Mouse (Mus musculus) 416B (cell line): Measurements from ENCODE around the gene Hnf4a.

Experiments
- DNase-seq: peaks from one replicate; pipeline ENCODE4 v3.0.0; 2011; ENCODE audit warnings: low read depth

Hnf4a gene

DNA sequence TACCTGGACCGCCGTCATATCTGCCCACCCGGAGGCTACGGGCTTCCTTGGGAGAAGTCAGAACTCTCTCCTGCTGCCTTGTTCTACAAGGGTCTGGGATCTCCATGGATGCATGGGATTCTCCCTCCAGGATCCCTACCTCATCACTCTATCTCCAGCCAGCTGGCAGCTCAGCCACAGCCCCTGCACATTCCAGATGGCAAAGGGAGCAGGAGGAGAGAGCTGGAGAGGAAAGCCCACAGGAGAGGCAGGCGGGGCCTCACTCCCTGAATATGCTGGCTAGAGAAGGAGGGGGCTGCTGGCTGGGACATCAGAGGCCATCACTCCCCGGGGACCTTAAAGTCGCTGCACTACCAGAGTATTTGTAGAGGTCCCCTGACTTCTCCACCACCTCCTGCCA, 15.3 kb upstream of the Hnf4a start:
- DNase-seq = no peak

- DNase-seq = no peak
Measured at GRCm38 (mm10) chr2:163492018-163492417, 14.6 kb upstream of the Hnf4a start, which contains the start of gene R3hdml. Gene R3hdml (plus strand): TSS chr2:163492318.

DNA sequence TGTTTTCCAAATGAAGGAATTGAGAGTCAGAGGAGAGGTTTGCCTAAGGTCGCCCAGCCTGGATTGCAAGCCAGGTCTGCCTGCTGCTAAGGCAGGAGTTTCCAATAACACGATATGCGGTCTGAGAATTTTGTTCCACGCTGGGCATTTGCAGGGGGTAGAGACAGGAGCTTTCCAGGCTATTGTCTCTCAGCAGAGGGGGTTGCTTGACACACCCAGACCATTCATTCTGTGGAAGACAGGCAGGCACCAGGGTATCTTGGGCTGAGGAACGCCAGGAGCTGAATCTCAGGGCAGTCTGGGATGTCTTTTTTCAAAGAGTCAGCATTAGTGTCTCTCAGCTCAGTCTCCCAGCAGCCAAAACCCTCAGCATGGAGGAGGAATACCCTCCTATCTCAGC, 13.6 kb upstream of the Hnf4a start:
- DNase-seq = no peak

- DNase-seq = no peak
Measured at GRCm38 (mm10) chr2:163493976-163494375, 12.6 kb upstream of the Hnf4a start.

- no peak for DNase-seq
Measured at GRCm38 (mm10) chr2:163494456-163494855, 12.2 kb upstream of the Hnf4a start.

- DNase-seq = no peak
Measured at GRCm38 (mm10) chr2:163502219-163502618, 4.4 kb upstream of the Hnf4a start.

DNA sequence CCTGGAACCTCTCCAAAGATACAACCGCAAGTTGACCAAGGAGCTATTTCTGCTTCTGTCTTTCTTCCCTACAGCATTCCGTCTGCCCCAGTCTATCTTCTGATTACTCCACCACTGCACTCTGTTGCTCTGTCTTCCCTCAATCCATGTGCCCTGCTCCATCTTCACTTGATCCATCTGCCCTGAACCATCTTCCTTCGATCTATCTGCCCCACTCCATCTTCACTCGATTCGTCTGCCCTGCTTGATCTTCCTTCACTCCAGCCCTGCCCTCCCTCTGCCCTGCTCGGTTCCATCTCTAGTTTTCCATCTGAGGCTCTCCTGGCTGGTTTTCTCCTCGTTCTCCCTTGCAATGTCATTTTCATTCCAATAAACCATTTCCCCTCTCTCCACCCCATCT, 3.4 kb upstream of the Hnf4a start:
- no peak for DNase-seq

DNA sequence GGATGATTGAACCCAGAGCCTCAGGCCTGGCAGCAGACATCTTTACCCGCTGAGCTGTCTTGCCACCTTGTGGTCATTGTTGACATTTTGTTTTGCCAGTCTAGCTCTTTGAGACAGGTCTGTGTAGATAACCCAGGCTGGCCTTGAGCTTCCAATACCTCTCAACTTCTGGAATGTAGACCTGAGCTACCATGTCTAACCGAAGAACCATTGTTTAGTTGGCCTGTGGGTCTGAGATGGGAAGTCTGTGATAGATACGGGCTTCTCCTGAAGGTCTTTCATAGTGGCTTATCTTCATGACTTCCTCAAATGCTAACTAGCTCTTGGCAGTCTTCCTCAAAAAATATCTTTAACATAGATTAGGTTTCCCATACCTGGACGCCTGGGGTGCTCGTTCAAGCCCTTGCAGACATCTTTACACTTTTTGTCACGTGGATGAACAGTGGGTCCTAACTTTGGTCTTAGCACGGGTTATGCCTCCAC, 19.2 kb downstream of the Hnf4a start:
- peak; percentile 31 for DNase-seq

DNA sequence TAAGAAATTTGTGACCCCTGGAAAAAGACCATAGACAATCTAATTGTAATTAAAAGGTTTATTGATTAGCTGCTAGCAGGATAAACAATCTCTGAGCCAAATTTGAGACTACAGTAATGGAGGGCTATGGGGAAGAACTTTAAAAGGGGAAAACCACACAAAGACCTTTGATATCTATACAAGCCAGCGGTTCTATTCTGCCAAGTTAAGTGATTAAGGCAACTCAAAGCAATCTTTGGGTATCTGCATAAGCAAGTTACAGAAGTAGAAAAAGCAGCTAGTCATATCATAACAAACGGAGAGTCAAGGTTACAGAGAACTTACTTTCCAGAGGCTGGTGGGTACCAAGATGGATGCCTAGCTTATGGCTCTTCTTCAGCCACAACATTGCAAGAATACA, 20.9 kb downstream of the Hnf4a start:
- no peak for DNase-seq

DNA sequence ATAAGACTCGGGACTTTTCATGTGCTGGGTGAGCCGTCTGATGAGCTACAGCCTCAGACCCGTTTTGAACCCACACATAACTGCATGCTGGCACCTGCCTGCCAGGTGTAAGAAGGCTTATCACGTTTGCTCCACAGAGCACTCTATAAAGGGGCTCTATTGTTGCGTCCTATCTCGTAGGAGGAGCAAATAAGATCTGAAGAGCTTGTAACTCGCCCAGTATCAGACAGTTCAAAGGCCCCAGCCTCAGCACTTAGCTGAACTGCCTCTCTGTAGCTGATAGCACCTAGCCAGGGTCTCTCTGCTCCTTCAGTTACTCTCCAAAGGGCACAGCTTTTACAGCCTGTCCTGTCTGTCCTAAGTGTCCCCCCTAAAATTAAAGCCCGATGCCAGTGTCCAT, 23.8 kb downstream of the Hnf4a start:
- no peak for DNase-seq

DNA sequence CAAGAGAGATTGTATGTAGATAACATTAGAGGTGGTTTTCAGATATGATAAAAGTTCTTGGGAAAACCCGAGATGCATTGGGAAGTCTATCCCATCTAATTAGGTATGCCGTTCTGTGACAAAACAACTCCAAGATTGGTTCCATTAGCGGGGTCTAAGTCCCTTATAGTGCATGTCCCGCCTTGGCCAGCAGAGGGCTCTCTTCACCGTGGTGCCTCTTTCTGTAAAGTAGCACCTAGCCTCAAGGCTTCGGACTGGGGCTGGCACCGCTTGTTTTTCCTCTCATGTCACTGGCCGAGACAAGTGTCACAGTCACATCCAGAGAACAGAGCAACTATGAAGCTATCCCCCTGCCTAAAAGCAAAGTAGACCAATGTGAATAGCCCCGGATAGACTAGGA, 25.3 kb downstream of the Hnf4a start:
- DNase-seq = peak; percentile 70

GRCm38 (mm10) chr2:163533226-163533625, 26.6 kb downstream of the Hnf4a start:
- no peak for DNase-seq

- DNase-seq = peak; percentile 74
Measured at GRCm38 (mm10) chr2:163534958-163535524, 28.4 kb downstream of the Hnf4a start.

GRCm38 (mm10) chr2:163537443-163537842, 30.8 kb downstream of the Hnf4a start:
- DNase-seq = no peak

GRCm38 (mm10) chr2:163538410-163538809, 31.8 kb downstream of the Hnf4a start:
- no peak for DNase-seq

DNA sequence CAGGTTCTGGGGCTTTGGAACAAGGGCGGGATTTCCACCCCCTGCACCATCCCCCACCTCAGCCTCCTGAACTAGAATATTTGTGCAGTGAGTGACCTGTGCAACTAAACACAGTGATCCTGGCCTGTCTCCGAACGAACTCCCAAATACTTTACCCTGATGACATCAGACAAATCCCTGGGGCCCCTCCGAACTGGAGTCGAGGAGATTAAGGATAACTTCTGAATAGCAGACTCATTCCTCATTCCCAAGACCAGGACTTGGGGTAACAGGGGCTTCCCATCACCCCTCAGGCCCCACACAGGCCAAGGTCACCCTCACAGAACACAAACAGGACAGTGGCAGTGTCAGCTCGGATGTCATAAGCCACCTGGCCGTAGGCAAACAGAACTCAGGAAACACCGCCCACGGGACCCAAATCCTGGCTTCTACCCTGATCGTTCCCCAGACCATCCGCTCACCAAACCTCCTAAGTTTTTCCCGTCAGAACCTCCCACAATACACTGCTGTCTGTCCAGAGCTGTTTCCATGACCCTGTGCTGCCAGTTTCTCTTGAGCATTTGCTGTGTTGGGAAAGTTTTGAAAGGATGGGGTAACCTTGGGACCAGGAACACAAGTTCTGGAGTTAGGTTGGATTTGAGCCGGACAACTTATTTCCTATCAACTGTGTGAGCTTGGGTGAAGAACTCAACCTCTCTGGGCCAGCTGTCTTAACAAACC, 32.9 kb downstream of the Hnf4a start:
- DNase-seq = no peak

- DNase-seq = peak; percentile 33
Measured at GRCm38 (mm10) chr2:163540231-163541117, 33.9 kb downstream of the Hnf4a start.

DNA sequence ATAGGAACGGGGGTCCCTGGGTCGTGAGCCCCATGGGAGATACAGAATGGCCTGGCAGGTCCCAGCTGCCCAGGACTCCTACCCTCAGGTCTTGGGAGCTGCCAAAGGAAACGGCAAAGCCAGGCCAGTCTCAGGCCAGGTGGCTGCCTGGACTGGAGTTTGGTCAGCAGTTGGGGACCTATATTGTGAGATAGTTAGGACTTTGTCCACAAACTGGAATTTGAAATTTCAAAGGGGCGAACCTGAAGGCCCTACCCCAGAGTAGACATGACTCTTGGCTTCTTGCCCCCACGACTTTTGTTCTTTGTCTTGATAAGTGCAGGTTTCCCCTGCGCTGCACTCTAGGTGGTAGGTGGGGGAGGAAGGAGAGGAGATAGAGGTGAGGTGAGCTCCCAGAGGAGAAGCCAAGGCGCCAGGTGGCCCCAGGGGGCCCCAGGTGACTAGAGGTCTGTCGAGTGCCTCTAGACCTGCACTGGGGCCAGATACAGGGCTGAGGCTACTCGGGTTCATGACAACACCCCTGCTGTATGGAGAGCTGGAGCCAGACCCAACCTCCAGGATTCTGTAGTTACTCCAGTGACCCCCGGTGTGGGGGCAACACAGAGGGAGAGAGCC, 35.1 kb downstream of the Hnf4a start:
- no peak for DNase-seq

- no peak for DNase-seq
Measured at GRCm38 (mm10) chr2:163542674-163543073, 36.1 kb downstream of the Hnf4a start.

DNA sequence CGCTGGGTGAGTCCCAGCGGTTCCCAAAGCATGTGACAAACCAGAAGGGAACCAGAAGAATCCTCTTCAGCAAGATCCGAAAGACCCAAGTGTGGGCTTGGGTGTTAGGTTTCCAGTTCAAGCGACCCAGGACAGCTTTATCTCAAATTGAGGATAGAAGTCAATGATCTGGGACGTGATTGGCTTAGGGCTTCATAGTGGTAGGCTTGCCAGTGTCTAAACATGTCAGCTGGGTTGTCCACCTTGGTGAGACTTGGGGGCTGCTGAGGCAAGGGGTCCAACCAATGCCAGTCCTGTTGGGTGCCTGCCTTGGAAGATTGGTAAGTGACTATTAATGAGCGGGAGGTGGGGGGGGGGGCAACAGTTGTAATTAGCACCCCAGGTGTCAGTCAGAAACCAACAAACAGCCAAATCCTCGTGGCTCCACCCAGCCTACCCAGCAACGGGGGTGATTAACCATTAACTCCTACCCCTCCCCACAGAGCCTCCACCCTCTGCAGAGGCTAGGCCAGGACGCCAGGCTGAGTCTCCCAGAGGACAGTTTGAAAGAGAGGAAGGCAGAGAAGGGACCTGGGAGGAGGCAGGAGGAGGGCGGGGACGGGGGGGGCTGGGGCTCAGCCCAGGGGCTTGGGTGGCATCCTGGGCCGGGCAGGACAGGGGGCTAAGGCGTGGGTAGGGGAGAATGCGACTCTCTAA, 40.2 kb downstream of the Hnf4a start:
- no peak for DNase-seq

DNA sequence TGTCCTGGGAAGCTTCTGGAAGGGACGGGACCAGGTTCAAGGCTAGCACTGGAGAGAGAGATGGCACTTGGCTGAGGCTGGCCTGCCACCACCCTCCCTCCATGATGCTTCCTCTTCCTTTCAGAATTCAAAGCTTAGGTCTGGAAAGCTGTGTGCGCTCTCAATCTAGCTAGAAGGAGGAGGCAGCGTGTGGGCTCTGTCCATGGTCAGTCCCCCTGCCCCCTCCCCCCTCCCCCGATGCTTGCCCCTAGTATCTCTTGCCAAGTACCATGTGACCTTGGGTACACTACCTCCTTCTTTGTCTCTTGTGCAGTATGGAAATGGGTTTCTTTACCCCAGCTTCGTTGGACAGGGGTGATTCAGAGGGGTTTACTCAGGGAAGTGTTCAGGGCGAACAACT, 42.2 kb downstream of the Hnf4a start:
- DNase-seq = no peak

DNA sequence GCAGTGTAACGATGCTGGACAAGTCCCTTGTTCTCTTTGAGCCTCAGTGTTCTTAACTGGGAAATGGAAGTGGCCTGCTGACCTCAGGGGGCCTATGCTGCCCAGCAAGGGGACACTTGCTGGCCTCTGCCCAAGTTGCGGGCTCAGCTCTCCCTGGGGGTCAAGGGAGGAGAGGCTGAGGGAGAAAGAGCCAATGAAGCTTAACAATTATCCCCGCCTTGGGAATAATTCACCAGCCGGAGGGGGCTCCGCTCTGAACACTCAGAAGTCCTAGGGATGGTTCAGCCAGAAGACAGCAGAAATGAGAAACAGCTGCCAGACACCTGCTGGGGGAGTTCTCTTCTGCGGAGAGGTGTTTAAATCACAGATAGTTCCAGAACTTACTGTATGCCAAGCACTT, 43.2 kb downstream of the Hnf4a start:
- DNase-seq = no peak
